Mouse (Mus musculus) limb, embryonic 10.5 days (tissue): ENCODE measurements at regions not wholly inside any gene's neighbourhood (a gene's known extent, or its start where the extent isn't known, plus 50 kb on each side); places are given as distances from the start of the nearest gene placed in this dataset.

Source experiments
- DNase-seq: peaks from one replicate; pipeline ENCODE4 v3.0.0-alpha.2; 2017; ENCODE audit warnings: low spot score
- H3K27ac ChIP-seq: fragments of 300-500 bp; sonication (generic); 2 replicates; pipeline ENCODE4 v1.5.1; 2016; ENCODE audit warnings: mild to moderate bottlenecking
- H3K27me3 ChIP-seq: fragments of 300-500 bp; sonication (generic); 2 replicates; pipeline ENCODE4 v1.6.1; 2016; ENCODE audit warnings: low read depth, mild to moderate bottlenecking; ENCODE audit not compliant: poor library complexity, severe bottlenecking
- H3K36me3 ChIP-seq: fragments of 300-500 bp; sonication (generic); 2 replicates; pipeline ENCODE4 v1.6.1; 2016; ENCODE audit warnings: mild to moderate bottlenecking, moderate library complexity
- H3K4me1 ChIP-seq: fragments of 300-500 bp; sonication (generic); 2 replicates; pipeline ENCODE4 v1.6.1; 2016
- H3K4me3 ChIP-seq: fragments of 300-500 bp; sonication (generic); 2 replicates; pipeline ENCODE4 v1.5.1; 2016; ENCODE audit warnings: mild to moderate bottlenecking, moderate library complexity
- H3K9me3 ChIP-seq: fragments of 300-500 bp; sonication (generic); replicated peaks from 2 replicates; pipeline ENCODE4 v1.6.1; 2016; ENCODE audit warnings: mild to moderate bottlenecking
- WGBS: fragments of 180-500 bp; shearing (Covaris S2); methylation state at CpG from one replicate; pipeline ENCODE4 v1.1.7; 2016; 5-methylcytosine and 5-hydroxymethylcytosine counted together

DNA sequence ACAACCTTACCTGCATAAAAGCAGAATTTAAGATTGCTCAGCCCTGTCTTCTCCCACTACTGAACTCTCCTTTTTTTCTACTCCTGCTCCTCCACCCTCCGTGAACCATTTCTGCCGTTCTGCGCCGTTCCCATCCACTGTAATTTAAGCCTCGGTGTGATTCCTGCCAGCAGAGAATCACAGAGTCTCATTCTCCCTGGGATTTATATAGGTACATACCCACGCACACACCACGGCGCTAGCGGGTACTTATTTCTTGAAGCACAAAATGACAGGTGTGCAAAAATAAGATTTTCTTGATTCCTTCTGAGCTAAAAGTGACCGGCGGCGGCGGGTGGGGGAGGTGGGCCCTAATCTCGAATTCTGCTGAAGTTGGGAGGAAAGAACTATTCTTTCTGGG, 324.5 kb upstream of the Atp2b1 start:
- Histone ChIP-seq H3K36me3 (no peaks in the 10 kb centered on the region), H3K9me3 (no peaks in the 10 kb centered on the region), H3K27ac (no peak overlapping the region), H3K4me1 (peaks cover 18% of the 10 kb centered on the region), H3K4me3 (no peak overlapping the region), H3K27me3 (no peaks in the 10 kb centered on the region)
- no peak for DNase-seq
- WGBS, result 91% methylated on average over 14 of the region's 14 CpGs

GRCm38 (mm10) chr10:98592154-98592553, 322.1 kb upstream of the Atp2b1 start:
- no peak overlapping the region for H3K4me3 ChIP-seq
- H3K9me3 ChIP-seq, result no peaks in the 10 kb centered on the region
- no peaks in the 10 kb centered on the region for H3K27me3 ChIP-seq
- peaks cover 11% of the 10 kb centered on the region for H3K4me1 ChIP-seq
- H3K27ac ChIP-seq, result no peak overlapping the region
- no peak for DNase-seq
- H3K36me3 ChIP-seq, result no peaks in the 10 kb centered on the region
- WGBS, result 61% methylated on average over 6 of the region's 6 CpGs

DNA sequence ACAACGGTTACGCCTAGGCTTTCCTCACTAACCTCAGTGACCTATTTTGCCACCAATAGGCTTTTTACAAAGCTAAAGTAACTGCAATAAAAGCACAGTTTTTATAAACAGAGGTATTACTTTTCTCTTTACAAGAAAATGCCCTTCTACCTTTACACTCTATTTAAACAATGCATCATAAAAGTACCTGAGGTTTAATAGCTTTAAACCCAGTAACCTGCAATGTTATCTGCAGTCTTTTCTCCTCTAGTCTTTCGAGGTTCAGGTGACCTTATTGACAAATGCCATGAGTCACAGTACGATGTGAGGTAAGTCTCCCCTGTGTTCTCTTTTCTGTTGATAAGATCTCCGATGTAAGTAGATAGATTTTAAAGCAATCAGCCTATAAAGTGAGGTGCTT, 320.3 kb upstream of the Atp2b1 start:
- H3K27me3 ChIP-seq, result no peaks in the 10 kb centered on the region
- H3K4me1 ChIP-seq, result peaks cover 11% of the 10 kb centered on the region
- no peaks in the 10 kb centered on the region for H3K36me3 ChIP-seq
- no peaks in the 10 kb centered on the region for H3K9me3 ChIP-seq
- H3K27ac ChIP-seq, result no peak overlapping the region
- no peak for DNase-seq
- H3K4me3 ChIP-seq, result no peak overlapping the region
- WGBS, result 86% methylated on average over 5 of the region's 5 CpGs

GRCm38 (mm10) chr10:98608221-98608941, 305.8 kb upstream of the Atp2b1 start:
- no peaks in the 10 kb centered on the region for H3K36me3 ChIP-seq
- DNase-seq, result no peak
- WGBS, result 93% methylated on average over 18 of the region's 18 CpGs
- no peaks in the 10 kb centered on the region for H3K4me1 ChIP-seq
- H3K27me3 ChIP-seq, result no peaks in the 10 kb centered on the region
- no peaks in the 10 kb centered on the region for H3K9me3 ChIP-seq
- H3K4me3 ChIP-seq, result no peak overlapping the region
- H3K27ac ChIP-seq, result no peak overlapping the region

DNA sequence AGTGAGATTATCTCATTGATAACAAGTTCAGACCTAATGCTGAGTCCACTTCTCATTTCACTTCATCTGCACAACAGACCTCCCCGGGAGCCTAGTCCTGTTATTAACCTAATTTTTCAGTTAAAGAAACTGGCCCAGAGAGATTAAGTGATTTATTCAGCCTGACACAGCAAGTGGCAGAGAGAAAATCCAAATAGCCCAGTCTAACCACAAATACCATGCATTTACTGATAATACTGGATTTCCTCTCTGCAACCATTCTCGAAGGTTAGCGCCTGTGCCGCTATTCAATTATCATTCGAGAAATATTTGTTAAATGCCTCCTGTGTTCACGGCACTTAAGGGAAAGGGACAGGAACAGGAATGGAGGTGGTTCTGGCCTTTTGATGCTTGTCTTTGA, 303.5 kb upstream of the Atp2b1 start:
- Histone ChIP-seq H3K4me3 (no peak overlapping the region), H3K4me1 (no peaks in the 10 kb centered on the region), H3K27me3 (no peaks in the 10 kb centered on the region), H3K9me3 (no peaks in the 10 kb centered on the region), H3K36me3 (no peaks in the 10 kb centered on the region), H3K27ac (no peak overlapping the region)
- no peak for DNase-seq
- WGBS, result 80% methylated on average over 6 of the region's 6 CpGs

GRCm38 (mm10) chr10:98611707-98612360, 302.4 kb upstream of the Atp2b1 start:
- Histone ChIP-seq H3K4me3 (no peak overlapping the region), H3K4me1 (no peaks in the 10 kb centered on the region), H3K27ac (no peak overlapping the region), H3K9me3 (no peaks in the 10 kb centered on the region), H3K36me3 (no peaks in the 10 kb centered on the region), H3K27me3 (no peaks in the 10 kb centered on the region)
- no peak for DNase-seq
- WGBS, result 90% methylated on average over 4 of the region's 4 CpGs

- H3K27me3 ChIP-seq, result no peaks in the 10 kb centered on the region
- no peaks in the 10 kb centered on the region for H3K9me3 ChIP-seq
- no peaks in the 10 kb centered on the region for H3K4me1 ChIP-seq
- no peak for DNase-seq
- no peak overlapping the region for H3K27ac ChIP-seq
- no peak overlapping the region for H3K4me3 ChIP-seq
- 93% methylated on average over 21 of the region's 21 CpGs for WGBS
- H3K36me3 ChIP-seq, result no peaks in the 10 kb centered on the region
Measured at GRCm38 (mm10) chr10:98618736-98619525, 295.3 kb upstream of the Atp2b1 start.

DNA sequence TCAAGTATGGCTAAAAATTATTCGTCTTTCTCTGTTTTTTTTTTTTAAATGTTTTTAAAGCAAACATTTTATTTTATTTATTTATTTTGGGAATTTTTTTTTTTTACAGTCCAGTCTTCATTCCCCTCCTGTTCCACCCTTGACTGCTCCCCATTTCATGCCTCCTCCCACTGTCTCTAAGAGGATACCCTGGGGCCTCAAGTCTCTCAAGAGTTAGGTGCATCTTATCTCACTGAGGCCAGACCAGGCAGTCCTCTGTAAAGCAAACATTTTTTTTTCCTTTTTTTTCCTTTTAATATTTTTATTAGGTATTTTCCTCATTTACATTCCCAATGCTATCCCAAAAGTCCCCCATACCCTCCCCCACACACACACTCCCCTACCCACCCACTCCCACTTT, 290.1 kb upstream of the Atp2b1 start:
- Histone ChIP-seq H3K4me3 (no peak overlapping the region), H3K36me3 (no peaks in the 10 kb centered on the region), H3K27me3 (no peaks in the 10 kb centered on the region), H3K9me3 (no peaks in the 10 kb centered on the region), H3K4me1 (no peaks in the 10 kb centered on the region), H3K27ac (no peak overlapping the region)
- DNase-seq, result no peak
- WGBS, result 78% methylated on average over 1 of the region's 1 CpGs

DNA sequence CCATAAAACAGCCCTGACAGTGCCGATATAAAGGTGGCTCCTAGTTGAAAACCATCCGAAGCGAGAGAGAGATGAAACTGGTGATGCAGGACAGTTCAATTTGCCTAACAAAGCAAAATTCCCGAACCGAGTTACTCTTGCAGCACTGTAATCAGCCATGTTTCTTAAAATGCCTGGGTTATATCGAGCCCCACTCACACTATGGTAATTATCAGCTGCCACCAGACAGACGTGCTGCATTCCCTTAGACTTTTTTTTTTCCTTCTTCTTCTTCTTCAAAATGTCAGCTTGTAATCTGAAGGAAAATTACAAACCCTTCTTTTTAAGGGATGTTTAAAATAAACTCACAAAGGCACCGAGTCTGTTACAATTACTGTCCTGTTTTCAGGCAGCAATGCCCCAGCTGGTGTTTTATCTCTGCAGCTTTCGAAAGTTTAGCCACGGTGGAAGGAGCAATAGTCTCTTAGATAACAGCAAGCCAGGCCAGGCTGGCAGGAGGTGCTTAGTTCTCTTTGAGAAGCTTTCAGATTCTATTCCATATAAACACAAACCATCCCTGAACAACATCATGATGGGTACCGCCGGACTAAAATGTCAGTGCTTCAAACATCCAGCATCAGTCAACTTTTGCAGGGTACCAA, 289.4 kb upstream of the Atp2b1 start:
- Histone ChIP-seq H3K27ac (no peak overlapping the region), H3K36me3 (no peaks in the 10 kb centered on the region), H3K9me3 (no peaks in the 10 kb centered on the region), H3K4me3 (no peak overlapping the region), H3K27me3 (no peaks in the 10 kb centered on the region), H3K4me1 (no peaks in the 10 kb centered on the region)
- no peak for DNase-seq
- WGBS, result 44% methylated on average over 12 of the region's 12 CpGs

- no peaks in the 10 kb centered on the region for H3K4me1 ChIP-seq
- H3K9me3 ChIP-seq, result no peaks in the 10 kb centered on the region
- 100% methylated on average over 1 of the region's 1 CpGs for WGBS
- no peak overlapping the region for H3K27ac ChIP-seq
- no peak overlapping the region for H3K4me3 ChIP-seq
- no peak for DNase-seq
- no peaks in the 10 kb centered on the region for H3K36me3 ChIP-seq
- no peaks in the 10 kb centered on the region for H3K27me3 ChIP-seq
Measured at GRCm38 (mm10) chr10:98628191-98628590, 286.0 kb upstream of the Atp2b1 start.

DNA sequence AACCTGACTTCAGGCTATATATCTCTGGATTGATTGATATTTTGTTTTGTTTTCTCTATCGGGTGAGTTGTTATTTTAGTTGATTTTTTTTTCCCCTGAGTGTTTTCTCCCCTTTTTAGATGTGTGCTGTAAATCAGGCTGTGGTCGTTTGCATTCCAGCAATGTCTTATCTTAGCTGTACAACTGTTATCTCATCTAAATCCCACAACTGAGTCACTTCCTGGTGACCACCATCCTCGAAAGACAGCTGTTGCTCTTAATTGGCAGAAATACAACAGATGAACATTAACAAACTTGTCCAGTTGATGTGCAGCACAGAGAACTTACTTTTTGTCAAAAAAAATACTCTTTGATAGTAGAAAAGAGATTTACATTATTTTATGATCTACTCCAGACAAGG, 285.0 kb upstream of the Atp2b1 start:
- Histone ChIP-seq H3K27ac (no peak overlapping the region), H3K4me1 (no peaks in the 10 kb centered on the region), H3K36me3 (no peaks in the 10 kb centered on the region), H3K9me3 (no peaks in the 10 kb centered on the region), H3K4me3 (no peak overlapping the region), H3K27me3 (no peaks in the 10 kb centered on the region)
- no peak for DNase-seq
- 39% methylated on average over 3 of the region's 3 CpGs for WGBS

DNA sequence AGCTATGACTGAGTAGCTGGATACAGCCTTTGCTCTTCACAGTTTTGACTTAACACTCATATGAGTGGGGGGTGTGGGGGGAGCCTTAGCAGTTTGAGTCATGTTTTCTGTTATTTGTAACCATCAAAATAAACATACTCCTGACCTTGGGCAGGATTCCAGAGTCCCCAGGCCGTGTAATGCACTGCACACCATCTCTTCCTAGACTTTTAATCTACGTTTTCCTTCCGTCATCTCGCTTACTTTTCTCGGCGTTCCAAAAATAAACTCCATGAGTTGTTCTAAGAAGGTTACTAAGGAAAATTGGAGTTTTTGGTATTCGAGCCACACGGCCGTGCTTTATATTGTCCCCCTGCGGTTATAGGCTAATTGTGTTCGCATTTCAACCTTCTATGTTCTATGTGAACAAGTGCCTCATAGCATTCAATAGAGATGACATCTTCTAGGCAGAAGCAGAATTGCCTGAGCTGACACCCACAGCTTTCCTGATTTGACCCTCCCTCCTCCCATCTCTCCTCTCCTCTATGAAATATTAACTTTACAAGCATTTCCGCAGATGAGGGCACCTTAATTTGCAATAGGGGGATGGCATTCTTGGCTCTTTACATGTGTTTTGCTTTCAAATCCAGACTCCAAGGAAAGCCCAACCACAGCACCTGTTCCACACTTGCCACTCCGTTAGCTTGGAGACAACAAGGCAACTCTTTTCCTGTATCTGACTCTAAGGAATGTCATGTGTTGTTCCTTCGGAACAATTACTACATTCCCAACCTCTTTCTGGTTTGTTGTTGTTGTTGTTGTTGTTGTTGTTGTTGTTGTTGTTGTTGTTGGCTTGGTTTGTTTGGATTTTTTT, 276.2 kb upstream of the Atp2b1 start:
- no peak for DNase-seq
- no peaks in the 10 kb centered on the region for H3K9me3 ChIP-seq
- no peaks in the 10 kb centered on the region for H3K36me3 ChIP-seq
- H3K27me3 ChIP-seq, result no peaks in the 10 kb centered on the region
- no peaks in the 10 kb centered on the region for H3K4me1 ChIP-seq
- no peak overlapping the region for H3K4me3 ChIP-seq
- no peak overlapping the region for H3K27ac ChIP-seq
- WGBS, result 92% methylated on average over 14 of the region's 14 CpGs
